Mouse (Mus musculus) embryo, embryonic 10 days (tissue): Measurements from ENCODE around the gene Kazn.
A peak's percentile ranks its signal among the peaks of the same experiment; 100 is the strongest.

ENCODE experiments used
- DNase-seq: peaks from one replicate; pipeline ENCODE4 v3.0.0-alpha.2; 2015; ENCODE audit warnings: low spot score

The Kazn gene

DNA sequence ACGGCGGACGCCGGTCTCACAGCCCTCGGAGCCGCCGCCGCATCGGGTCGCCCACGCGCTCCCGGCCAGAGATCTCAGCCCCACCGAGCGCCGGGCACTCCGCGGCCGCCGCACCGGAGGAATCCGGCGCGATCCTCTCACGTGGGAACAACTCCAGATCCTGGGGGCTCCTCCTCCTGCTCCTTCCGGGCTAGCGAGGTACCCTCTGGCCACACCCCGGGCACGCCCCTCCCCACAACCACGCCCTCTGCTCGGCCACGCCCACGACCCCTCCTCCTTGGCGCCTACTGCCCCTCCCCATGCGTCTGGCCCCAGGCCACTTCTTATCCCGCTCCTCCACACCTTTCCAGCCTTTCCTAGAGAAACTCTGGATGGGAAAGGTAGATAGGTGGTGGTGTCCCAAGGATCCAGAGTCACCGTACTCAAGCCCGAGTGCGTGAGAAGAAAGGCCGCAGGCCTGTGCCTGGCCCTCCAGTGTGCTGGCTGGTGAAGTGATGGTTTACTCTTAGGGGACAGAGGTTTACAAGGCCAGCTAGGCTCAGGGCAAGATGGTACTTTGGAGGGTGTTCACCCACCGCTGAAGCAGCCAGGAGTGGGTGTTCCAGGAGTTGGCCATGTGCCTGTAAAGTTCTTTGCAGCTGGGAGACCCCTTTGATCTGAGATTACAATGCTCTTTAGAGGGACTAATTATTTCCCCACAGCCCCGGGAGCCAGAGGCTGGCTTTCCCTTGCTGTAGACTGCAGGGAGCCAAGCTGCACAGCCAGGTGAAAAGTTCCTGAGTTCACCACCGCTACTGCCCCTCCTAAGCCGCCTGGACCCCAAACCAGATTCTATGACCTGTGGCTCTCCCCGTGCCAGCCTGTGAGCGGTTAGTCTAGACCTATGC, at the start of gene Kazn:
Gene Kazn, minus strand, starts transcription at position 162 of the 887 bp plus-strand sequence.
- peak; percentile 94 for DNase-seq

DNA sequence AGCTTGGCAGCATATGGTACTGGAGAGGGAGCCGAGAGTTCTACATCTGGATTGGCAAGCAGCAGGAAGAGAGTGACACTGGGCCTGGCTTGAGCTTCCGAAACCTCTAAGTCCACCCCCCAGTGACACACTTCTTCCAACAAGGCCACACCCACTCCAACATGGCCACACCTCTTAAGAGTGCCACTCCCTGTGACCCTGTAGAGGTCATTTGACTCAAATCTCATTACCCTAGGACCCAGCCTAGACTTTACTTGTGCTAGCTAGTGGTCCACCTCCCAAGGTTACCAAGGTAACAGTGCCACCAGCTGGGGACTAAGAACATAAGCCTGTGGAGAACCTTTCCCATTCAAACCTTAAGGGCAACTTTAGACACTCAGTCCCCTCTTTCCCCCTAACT, 46.3 kb upstream of the Kazn start:
- no peak for DNase-seq

DNA sequence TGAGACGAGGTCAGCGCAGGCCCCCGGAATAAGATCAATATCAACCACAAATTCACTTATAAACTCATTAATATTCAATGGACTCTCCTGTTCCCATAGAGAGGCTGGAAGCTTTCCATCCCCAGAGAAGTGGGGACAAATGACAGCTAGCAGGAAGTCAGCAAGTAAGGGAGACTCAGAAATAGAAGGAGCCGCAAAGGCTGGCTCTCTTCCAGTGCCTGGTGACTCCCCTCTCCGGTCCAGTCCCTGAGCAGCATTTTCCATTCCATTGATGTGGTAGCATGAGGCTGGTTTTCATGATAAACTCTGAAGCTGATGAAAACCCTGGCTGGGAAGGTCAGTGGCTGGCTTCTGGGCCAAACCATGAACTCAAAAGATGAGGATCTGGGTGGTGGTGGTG, 44.7 kb upstream of the Kazn start:
- DNase-seq, result no peak

DNA sequence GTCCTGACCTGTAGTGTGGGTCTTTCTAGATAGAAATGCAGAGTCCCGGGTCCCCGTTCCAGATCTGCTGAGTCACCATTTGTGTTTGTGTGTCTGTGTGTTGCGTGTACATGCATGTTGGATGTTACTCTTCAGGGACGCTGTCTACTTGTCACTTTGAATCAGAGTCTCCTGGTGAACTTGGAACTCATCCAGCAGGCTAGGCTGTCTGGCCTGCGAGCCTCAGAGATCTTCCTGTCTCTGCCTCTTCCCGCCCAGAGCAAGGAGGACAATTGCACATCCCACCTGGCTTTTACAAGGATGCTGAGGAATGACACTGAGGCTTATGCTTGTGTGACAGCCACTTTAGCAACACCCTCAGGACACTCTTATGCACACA, 39.0 kb upstream of the Kazn start:
- DNase-seq, result no peak

DNA sequence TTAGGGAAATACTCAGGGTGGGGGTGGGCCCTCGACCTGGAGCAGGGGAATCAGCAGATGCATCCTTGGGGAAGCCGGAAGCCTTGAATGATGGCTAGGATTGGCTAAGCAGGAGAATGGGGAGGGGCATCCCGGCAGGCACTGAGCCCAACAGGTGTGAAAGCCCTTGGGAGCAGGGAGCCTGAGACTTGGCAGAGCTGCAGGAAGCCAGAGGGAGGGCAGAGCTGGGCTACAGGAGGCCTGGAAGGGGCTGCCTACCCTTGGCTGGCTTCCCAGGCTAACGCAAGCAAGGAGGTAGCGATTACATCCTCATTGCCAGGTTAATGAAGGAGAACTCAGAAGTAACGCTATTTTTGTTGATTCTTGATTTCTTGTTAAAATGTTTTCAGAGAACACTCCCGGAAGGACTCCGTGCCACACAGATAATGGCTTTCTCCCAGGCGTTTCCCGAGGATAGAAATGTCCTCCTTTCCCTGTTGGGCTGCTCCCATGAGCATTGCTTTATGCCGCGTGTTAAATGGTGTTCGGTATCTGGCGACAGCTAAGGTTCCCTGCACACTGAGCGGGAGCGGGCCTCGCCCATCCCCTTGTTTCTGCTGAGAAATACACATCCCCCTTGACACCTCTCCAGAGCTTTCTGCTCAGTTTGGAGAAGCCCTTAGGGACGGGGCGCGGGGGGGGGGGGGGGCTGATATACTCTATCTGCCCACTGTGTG, 38.4 kb upstream of the Kazn start:
- DNase-seq, result no peak

DNA sequence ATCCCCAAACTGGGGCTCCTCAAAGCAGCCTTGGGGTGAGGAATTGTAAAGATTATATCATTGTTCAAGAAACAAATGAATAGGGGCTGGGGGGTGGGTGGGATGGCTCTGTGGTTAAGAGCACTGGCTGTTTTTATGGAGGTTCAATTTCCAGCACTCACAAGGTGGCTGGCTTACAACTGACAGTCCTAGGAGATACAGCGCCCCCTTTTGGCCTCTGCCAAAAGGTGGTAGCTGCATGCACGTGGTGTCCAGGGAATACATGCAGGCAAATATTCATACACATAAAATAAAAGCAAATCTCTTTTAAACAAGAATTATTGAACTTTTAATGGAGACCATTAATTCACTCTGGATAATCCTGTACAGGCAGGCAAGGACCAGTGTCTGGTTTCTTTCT, 36.0 kb upstream of the Kazn start:
- peak; percentile 18 for DNase-seq

DNA sequence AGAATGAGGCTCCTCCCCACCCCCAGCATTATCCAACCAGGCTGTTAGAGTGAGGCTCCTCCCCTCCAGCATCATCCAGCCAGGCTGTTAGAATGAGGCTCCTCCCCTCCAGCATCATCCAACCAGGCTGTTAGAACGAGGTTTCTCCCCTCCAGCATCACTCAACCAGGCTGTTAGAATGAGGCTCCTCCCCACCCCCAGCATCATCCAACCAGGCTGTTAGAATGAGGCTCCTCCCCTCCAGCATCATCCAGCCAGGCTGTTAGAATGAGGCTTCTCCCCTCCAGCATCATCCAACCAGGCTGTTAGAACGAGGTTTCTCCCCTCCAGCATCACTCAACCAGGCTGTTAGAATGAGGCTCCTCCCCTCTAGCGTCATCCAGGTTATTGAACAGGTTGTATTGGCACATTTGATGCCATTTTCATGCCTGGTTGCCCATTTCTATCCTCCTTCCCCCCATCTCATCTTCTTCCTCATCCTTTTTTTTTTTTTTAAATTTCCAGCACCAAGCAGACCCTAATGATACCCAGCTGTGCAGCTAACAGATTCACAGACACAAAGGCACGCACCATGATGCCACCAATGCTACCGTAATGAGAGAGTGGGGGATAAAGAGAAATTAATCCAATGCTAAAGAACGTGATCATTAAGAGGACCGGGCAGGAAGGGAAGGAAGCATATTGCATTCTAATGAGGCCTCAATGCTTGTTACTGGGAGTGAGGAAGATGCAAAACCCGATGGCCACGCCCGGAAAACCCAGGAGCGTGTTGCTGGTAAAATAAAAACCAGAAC, 35.4 kb upstream of the Kazn start:
- no peak for DNase-seq

DNA sequence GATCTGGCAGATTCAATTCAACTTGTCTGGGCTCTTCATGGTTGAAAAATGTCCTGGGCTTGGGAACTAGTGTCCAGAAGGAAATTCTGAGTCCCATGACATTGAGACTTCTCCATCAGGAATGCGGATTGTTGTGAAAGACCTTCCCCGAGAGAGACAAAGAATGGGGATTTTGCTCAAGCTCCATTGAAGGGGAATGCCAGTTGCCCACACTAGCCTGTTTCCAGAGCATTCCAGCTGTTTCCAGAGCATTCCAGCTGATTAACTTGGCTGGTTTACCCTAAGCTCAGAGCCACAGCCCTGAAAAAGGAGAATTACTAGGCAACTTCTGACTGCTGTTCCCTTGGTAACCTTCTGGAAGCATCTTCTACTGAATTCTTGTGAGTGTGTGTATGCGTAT, 32.3 kb upstream of the Kazn start:
- DNase-seq, result no peak

DNA sequence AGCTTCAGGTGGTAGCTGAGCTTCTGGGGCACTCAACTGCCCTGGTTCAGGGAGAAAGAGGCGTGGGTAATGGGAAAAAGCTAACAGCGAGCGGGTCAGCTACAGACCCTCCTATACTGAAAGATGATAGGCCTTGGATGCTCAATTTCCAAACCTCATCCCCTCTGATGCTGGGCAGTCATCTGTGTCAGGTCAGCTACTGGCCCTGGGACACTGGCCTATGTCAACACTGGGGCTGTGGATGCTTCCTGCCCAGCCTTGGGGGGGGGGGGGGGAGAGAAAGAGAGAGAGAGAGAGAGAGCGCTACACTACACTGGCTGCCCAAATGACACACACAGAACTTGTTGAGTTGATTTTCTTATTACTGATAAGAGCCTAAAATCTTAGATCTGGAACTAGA, 28.6 kb upstream of the Kazn start:
- DNase-seq, result peak; percentile 42

DNA sequence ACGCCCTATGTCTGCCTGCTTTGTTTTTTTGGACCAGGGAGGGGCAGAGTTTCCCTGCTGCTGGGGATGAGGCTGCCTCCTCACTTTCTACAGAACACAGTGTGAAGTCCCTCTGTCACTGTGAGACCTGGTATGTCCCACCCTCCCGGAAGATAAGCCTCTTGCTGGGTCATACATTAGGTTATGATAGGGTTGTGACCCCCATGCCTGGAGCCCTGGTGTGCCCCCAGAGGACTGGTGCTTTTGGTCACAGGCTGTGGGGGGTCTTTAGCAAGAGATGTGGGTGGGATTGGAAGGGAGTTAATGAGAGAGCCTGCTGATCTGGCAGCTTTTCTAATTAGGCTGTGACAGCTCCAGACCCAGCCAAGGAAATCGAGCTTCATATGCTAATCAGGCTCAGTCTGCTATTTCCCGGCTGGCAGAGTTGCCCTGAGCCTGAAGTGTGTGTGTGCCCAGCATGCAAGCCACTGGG, 28.2 kb upstream of the Kazn start:
- no peak for DNase-seq

DNA sequence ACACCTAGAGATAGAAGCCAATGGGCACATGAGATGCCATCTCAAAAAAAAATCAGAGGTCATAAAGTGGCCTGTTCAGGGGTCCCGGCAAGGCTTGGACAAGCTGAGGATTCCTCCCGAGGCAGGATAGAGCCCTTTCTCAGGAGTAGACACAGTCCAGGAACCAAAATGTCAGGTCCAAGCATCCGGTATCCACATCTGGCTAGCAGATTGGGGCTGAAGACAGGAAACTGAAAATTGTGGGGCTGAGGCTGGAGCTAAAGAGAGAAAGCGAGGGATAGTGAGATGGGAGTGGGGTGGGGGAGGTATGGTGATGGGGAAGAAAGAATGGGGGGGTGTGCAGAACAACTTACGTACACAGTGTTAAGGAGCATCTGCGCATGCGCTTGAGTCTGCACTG, 25.1 kb upstream of the Kazn start:
- peak; percentile 27 for DNase-seq

DNA sequence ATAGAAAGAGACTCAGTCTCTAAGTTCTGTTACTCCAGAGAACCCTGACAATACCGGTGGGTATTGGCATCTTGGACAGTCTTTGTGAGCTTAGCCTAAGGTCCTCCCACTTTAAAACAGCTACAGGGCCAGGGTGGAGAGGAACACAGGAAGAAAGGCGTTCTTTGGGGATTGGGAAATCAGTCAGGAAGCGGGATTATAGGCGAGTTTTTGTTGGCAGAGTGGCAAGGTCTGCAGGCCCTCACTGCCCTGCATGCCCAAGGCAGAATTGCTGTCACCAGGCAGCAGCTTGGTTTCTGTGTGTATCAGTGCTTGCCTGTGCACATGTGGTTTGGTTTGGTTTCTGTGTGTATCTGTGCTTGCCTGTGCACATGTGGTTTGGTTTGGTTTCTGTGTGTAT, 22.5 kb upstream of the Kazn start:
- DNase-seq, result no peak

DNA sequence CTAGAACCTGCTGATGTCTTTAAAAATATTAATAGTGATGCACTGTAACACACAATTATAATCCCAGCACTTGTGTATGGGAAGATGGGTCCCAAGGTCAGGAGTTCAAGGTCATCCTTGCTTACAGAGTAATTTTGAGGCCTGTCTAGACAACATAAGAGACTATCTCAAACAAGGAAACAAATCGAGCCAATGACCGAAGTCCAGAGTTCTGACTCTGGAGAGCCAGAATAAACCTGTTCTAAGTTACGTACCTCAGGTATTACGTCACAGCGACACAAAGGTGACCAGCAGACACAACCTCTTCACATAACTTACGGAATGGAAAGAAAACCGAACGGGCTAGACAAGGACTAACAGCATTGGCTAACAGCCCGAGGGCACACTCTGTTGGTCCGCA, 19.5 kb upstream of the Kazn start:
- DNase-seq, result no peak

DNA sequence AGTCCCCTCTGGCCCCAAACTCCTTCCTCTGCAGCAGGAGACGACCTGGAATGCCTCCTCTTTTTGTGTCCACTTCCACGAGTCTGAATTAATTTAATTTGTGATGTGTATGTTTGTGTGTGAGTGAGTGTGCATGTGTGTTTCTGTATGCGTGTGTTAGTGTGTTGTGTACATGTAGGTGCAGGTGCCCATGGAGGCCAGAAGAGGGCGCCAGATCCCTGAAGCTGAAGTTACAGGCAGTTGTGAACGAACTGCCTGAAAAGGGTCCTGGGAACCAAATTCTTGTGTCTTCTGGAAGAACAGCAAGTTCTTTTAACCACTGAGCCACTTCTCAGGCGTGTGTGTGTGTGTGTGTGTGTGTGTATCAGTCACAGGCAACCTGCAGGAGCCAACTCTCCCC, 14.9 kb upstream of the Kazn start:
- peak; percentile 37 for DNase-seq

DNA sequence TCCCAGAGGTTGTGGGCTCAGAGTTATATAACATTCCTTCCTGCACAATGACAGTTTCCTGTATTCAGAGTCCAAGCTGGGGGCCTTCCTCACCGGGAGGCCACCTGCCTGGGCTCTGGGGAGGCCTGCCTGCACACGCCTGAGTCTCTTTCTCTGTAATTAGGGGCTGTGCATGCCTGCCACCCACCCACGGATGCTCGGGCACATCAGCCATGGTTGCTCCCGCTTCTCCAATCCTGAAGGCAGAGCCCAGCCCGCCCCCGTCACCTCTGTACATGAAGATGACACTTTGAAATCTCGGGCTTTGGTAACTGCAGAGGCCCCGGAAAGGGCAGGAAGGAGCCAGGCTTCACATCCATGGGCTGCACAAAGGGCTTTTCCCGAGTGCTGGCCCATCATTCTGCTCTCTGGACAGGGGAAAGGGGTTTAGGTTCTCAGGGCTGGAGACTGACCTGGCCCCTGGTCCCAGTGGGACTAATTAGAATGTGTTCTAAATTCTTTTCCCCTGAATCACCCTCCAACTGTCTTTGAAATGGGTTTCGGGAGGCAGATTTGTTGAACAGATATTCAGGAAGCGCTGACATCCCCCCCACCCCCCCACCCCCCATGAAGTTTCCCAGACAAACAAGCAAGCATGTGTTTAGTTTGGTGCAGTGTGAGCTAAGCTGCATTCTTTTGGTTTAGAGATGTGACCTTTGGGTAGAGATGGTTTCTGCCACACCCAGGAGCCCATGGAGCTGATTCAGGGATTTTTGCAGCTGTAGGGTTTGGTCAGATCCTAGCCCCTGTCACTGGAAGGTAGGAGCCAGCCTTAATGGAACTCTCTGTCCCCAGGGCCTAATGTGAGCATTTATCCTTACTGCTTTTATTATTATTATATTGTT, 12.5 kb upstream of the Kazn start:
- DNase-seq, result peak; percentile 40

DNA sequence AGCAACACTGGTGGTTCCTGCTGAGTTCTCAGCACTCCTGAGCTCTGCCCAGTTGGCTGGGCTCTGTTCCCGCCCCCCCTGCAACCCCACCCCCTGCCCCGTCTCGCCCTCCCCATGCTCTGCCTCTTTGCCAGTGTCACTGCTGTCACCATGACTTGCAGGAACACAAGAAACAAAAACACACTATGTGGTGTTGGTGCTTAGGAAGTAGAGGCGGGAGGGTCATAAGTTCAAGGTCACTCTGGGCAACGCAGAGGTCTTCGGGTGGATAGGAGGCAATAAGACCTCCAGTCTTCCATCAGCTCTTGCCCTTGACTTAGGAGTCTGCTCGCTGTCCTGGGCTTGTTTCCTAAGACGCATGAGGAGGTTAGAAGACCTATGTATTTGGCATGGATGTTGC, 10.9 kb upstream of the Kazn start:
- no peak for DNase-seq

DNA sequence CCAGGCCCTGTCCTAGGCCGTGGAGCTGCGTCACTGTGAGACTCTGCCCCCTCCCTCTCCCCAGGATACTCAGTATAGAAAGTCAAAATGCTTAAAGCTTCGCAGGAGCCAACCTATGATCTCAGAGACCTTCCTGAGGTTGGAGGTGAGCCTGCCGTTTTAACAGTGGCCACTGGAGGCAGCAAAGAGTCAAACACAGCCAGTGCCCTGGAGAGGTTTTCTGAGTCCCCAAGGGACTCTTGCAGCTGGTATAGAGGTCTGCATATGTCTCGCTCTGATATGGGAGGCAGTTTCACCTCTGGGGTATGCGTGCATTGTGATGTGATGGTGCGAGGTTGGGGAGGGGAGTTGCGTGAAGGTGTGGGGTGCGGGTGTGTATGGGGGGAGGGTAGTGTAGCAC, 10.2 kb upstream of the Kazn start:
- peak; percentile 74 for DNase-seq

DNA sequence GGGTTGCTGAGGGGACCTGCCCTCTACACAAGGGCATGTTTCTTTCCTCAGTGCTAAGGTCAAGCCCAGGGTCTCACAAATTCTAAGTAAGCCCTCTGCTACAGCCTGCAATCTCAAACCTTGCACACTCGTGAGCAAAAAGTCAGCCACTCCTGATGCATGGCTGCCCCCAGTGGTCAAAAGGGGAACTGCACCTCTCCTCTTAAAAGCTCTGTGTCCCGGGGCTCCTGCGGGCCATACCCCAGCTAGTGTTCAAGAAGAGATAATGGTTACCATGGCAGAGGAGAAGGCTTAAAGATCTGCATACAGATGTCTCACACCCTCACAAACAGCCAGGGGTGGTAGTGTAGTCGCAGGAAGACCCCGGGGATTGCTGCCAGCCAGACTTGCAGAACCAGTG, 9.2 kb upstream of the Kazn start:
- peak; percentile 90 for DNase-seq

DNA sequence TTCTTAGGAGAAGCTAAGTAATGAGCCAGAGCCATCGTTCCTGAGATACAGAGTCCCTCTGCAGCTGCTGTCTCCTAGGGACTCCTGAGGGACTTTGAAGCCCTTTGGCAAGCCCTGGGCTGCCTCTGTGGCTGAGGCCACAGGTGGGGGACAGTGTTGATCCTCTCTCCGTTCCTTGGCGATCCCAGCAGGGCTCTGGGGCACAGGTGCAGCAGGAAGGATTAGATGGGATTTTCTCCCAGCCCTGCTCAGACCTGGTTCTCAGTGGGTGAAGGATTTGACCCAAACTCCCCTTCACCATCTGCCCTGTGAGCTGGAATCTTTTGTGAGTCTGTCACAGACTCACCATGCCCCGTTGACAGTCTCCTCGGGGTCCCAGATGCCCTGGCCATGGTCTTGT, 7.5 kb upstream of the Kazn start:
- DNase-seq, result no peak

DNA sequence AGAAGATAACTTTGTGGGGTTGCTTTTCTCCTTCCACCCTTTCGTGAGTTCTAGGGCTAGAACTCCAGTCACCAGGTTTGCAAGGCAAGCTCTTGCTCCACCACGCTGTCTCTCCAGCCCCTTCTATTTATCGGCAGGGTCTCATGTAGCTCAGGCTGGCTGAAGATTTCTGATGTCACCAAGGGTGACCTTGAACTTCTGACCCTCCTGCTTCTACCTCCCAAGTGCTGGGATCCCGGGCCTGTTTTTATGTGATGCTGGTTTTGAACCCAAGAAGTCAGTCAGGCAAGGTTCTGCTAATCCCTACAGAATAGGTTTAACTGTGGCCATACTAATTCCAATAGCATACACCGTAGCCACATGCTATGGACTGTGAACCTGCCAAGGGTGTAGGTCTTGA, 5.4 kb upstream of the Kazn start:
- no peak for DNase-seq

DNA sequence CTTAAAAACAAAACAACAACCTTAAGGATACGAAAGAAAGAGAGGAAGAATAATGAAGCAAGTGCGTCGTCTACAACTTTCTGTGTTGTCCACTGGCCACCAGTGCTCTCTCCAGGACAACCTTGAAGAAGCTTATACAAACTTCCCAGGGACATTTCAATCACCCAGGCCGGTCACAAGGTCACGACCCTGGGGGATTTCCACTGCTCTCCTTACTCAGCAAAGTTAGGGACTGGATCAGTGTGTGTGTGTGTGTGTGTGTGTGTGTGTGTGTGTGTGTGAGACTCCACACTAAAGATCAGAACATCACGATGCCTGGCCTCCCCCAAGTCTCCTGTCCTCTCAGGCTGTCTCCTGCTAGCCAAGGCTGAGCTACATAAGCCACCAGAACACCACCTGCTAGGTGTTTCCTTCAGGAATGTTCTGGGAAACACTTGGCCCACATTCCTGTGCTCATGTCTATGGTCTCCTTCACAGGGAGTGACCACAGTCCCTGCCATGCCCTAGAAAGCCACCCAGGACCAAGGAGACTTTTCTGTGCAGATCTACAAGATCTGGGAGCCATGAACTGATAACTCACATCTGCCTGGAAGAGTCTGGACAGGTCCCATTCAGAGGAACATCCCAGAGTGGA, 3.7 kb upstream of the Kazn start:
- DNase-seq, result no peak
